Mouse (Mus musculus) myocyte (in vitro differentiated cells): Measurements from ENCODE around the gene Pcyox1. TPM values are rescaled to one million over a fixed set of nuclear protein-coding genes. Genes with fewer than 3 reads are reported as not detected.

Experiments used
- H3K27me3 ChIP-seq: one replicate; pipeline ENCODE4 v1.6.1; 2011; ENCODE audit not compliant: control insufficient read depth, insufficient read depth, insufficient read length
- H3K36me3 ChIP-seq: one replicate; pipeline ENCODE4 v1.6.1; 2011; ENCODE audit not compliant: control insufficient read depth, insufficient read depth
- H3K4me2 ChIP-seq: one replicate; pipeline ENCODE4 v1.6.1; 2011; ENCODE audit warnings: low read depth, control low read depth
- H3K4me3 ChIP-seq: one replicate; pipeline ENCODE4 v1.5.1; 2011; ENCODE audit warnings: mild to moderate bottlenecking, control low read depth, moderate library complexity
- H3K79me2 ChIP-seq: one replicate; pipeline ENCODE4 v1.6.1; 2011; ENCODE audit not compliant: control insufficient read depth, insufficient read depth
- H3ac ChIP-seq: one replicate; pipeline ENCODE4 v1.6.1; 2011; ENCODE audit not compliant: control insufficient read depth, insufficient read length
- CEBPB ChIP-seq: IDR thresholded peaks from 2 replicates; pipeline ENCODE4 v1.6.1; 2011; ENCODE audit warnings: mild to moderate bottlenecking, moderate library complexity; ENCODE audit not compliant: poor library complexity, insufficient read depth, severe bottlenecking
- E2F4 ChIP-seq: IDR thresholded peaks from one replicate; pipeline ENCODE4 v1.6.1; 2011; ENCODE audit warnings: mild to moderate bottlenecking, control low read depth, moderate library complexity; ENCODE audit not compliant: insufficient read depth
- MAX ChIP-seq: IDR thresholded peaks from one replicate; pipeline ENCODE4 v1.6.1; 2011; ENCODE audit warnings: low read depth, mild to moderate bottlenecking, control low read depth
- MYOD1 ChIP-seq, 3 experiments: IDR thresholded peaks; one replicate each; pipeline ENCODE4 v1.6.1; 2011; ENCODE audit warnings: control low read depth in 2 of 3, low read depth in 2 of 3, mild to moderate bottlenecking in 2 of 3, moderate library complexity in 1 of 3; ENCODE audit not compliant: insufficient read length in 2 of 3, control insufficient read depth in 1 of 3
- MYOG ChIP-seq, 3 experiments: IDR thresholded peaks; one replicate each; pipeline ENCODE4 v1.6.1; 2011; ENCODE audit warnings: control low read depth in 2 of 3, low read depth in 2 of 3, mild to moderate bottlenecking in 2 of 3; ENCODE audit not compliant: insufficient read length in 2 of 3, control insufficient read depth in 1 of 3, insufficient read depth in 1 of 3
- POLR2A ChIP-seq: IDR thresholded peaks from one replicate; pipeline ENCODE4 v1.6.1; 2011; ENCODE audit warnings: low read depth, mild to moderate bottlenecking, control low read depth, moderate library complexity; ENCODE audit not compliant: insufficient read length
- POLR2AphosphoS2 ChIP-seq: IDR thresholded peaks from one replicate; pipeline ENCODE4 v1.6.1; 2011; ENCODE audit warnings: low read depth, control low read depth; ENCODE audit not compliant: insufficient read length
- REST ChIP-seq: IDR thresholded peaks from one replicate; pipeline ENCODE4 v1.6.1; 2011; ENCODE audit warnings: mild to moderate bottlenecking, control low read depth, moderate library complexity; ENCODE audit not compliant: insufficient read depth, insufficient read length
- SRF ChIP-seq: IDR thresholded peaks from one replicate; pipeline ENCODE4 v1.6.1; 2011; ENCODE audit warnings: low read depth; ENCODE audit not compliant: control insufficient read depth, insufficient read length
- TCF12 ChIP-seq: IDR thresholded peaks from one replicate; pipeline ENCODE4 v1.6.1; 2011; ENCODE audit warnings: mild to moderate bottlenecking, control low read depth; ENCODE audit not compliant: poor library complexity, insufficient read depth, severe bottlenecking
- TCF3 ChIP-seq: IDR thresholded peaks from one replicate; pipeline ENCODE4 v1.6.1; 2011; ENCODE audit warnings: low read depth, control low read depth; ENCODE audit not compliant: insufficient read length
- USF1 ChIP-seq: IDR thresholded peaks from one replicate; pipeline ENCODE4 v1.6.1; 2011; ENCODE audit warnings: low read depth, mild to moderate bottlenecking, control low read depth, moderate library complexity
- polyA plus RNA-seq: library from polyadenylated mRNA; unstranded; fragments of >200 nt; fragmentation: generic; extraction: Trizol; gene quantifications from one replicate; pipeline ENCODE4 v1.2.1, GENCODE M21; 2012; ENCODE audit warnings: missing spikeins

Gene Pcyox1
- polyA plus RNA-seq, 1 experiment, result 25.1 TPM

- H3K27me3 ChIP-seq, result no peaks in the 10 kb centered on the region
- H3ac ChIP-seq, result peak within 1 kb of the TSS; percentile 31
- H3K36me3 ChIP-seq, result no peaks in the 10 kb centered on the region
- H3K4me2 ChIP-seq, result peak within 1 kb of the TSS; percentile 98
- peak within 1 kb of the TSS; percentile 35 for H3K4me3 ChIP-seq
- peaks cover 5% of the 10 kb centered on the region for H3K79me2 ChIP-seq
- peak in 1 of 3 experiments; percentile 14 for TF ChIP-seq MYOG (IDR thresholded peaks at IDR 0.05; ENCODE audit: control insufficient read depth in 1 of 3, insufficient read depth in 1 of 3, insufficient read length in 2 of 3, low read depth in 2 of 3)
- TF ChIP-seq POLR2A, result peak; percentile 89
- no peak for TF ChIP-seq REST
- TF ChIP-seq POLR2AphosphoS2, result peak; percentile 78
Observed at GRCm38 (mm10) chr6:86365371-86366124, 31.4 kb downstream of the Pcyox1 start, which contains the start of gene Fam136a. Gene Fam136a, plus strand, starts transcription at chr6:86365646.

- Histone ChIP-seq H3K27me3 (no peaks in the 10 kb centered on the region), H3K79me2 (peaks cover 5% of the 10 kb centered on the region), H3K4me3 (peak overlapping the region; percentile 35), H3K36me3 (no peaks in the 10 kb centered on the region), H3ac (peak overlapping the region; percentile 31), H3K4me2 (peak overlapping the region; percentile 98)
- TF ChIP-seq POLR2A, result no peak
- TF ChIP-seq POLR2AphosphoS2, result no peak
- TF ChIP-seq MYOG (IDR thresholded peaks at IDR 0.05; ENCODE audit: control insufficient read depth in 1 of 3, insufficient read depth in 1 of 3, insufficient read length in 2 of 3, low read depth in 2 of 3), result no peak
- TF ChIP-seq REST, result no peak
- TF ChIP-seq E2F4, result no peak
- no peak for TF ChIP-seq SRF
- no peak for TF ChIP-seq MAX
Observed at GRCm38 (mm10) chr6:86364442-86365141, 32.4 kb downstream of the Pcyox1 start.

GRCm38 (mm10) chr6:86361373-86361772 lies 35.6 kb downstream of the Pcyox1 start:
- Histone ChIP-seq H3K36me3 (no peaks in the 10 kb centered on the region), H3K4me3 (no peak overlapping the region), H3ac (no peak overlapping the region), H3K79me2 (peaks cover 5% of the 10 kb centered on the region), H3K27me3 (peaks cover 13% of the 10 kb centered on the region), H3K4me2 (no peak overlapping the region)
- TF ChIP-seq REST, result no peak
- no peak for TF ChIP-seq E2F4
- TF ChIP-seq MYOD1 (IDR thresholded peaks at IDR 0.05; ENCODE audit: control insufficient read depth in 1 of 3, insufficient read length in 2 of 3, low read depth in 2 of 3), result no peak
- no peak for TF ChIP-seq MYOG (IDR thresholded peaks at IDR 0.05; ENCODE audit: control insufficient read depth in 1 of 3, insufficient read depth in 1 of 3, insufficient read length in 2 of 3, low read depth in 2 of 3)
- TF ChIP-seq TCF3, result no peak
- no peak for TF ChIP-seq SRF
- TF ChIP-seq POLR2A, result no peak
- TF ChIP-seq USF1, result no peak
- no peak for TF ChIP-seq MAX
- no peak for TF ChIP-seq POLR2AphosphoS2
- no peak for TF ChIP-seq TCF12

GRCm38 (mm10) chr6:86360691-86361090 lies 36.3 kb downstream of the Pcyox1 start:
- Histone ChIP-seq H3ac (no peak overlapping the region), H3K27me3 (peaks cover 16% of the 10 kb centered on the region), H3K4me3 (no peak overlapping the region), H3K79me2 (no peaks in the 10 kb centered on the region), H3K36me3 (no peaks in the 10 kb centered on the region), H3K4me2 (no peak overlapping the region)
- no peak for TF ChIP-seq CEBPB
- TF ChIP-seq E2F4, result no peak
- TF ChIP-seq MAX, result no peak
- no peak for TF ChIP-seq POLR2AphosphoS2
- no peak for TF ChIP-seq MYOG (IDR thresholded peaks at IDR 0.05; ENCODE audit: control insufficient read depth in 1 of 3, insufficient read depth in 1 of 3, insufficient read length in 2 of 3, low read depth in 2 of 3)
- no peak for TF ChIP-seq USF1
- TF ChIP-seq REST, result no peak
- no peak for TF ChIP-seq MYOD1 (IDR thresholded peaks at IDR 0.05; ENCODE audit: control insufficient read depth in 1 of 3, insufficient read length in 2 of 3, low read depth in 2 of 3)
- no peak for TF ChIP-seq POLR2A
- no peak for TF ChIP-seq SRF
- TF ChIP-seq TCF12, result no peak
